Mouse (Mus musculus) C3H10T1/2 (cell line): ENCODE data around the gene Psmd6. TPM values are rescaled to one million over a fixed set of nuclear protein-coding genes. Genes with fewer than 3 reads are reported as not detected.

Experiments used
- polyA plus RNA-seq, 2 experiments: library from polyadenylated mRNA; unstranded; fragments of >200 nt; fragmentation: generic; extraction: Trizol; gene quantifications; one replicate each; pipeline ENCODE4 v1.2.1; 2012; ENCODE audit warnings: missing spikeins in 2 of 2

Gene Psmd6
- 10 to 100 TPM; 14.3 to 65.5 TPM for polyA plus RNA-seq

DNA sequence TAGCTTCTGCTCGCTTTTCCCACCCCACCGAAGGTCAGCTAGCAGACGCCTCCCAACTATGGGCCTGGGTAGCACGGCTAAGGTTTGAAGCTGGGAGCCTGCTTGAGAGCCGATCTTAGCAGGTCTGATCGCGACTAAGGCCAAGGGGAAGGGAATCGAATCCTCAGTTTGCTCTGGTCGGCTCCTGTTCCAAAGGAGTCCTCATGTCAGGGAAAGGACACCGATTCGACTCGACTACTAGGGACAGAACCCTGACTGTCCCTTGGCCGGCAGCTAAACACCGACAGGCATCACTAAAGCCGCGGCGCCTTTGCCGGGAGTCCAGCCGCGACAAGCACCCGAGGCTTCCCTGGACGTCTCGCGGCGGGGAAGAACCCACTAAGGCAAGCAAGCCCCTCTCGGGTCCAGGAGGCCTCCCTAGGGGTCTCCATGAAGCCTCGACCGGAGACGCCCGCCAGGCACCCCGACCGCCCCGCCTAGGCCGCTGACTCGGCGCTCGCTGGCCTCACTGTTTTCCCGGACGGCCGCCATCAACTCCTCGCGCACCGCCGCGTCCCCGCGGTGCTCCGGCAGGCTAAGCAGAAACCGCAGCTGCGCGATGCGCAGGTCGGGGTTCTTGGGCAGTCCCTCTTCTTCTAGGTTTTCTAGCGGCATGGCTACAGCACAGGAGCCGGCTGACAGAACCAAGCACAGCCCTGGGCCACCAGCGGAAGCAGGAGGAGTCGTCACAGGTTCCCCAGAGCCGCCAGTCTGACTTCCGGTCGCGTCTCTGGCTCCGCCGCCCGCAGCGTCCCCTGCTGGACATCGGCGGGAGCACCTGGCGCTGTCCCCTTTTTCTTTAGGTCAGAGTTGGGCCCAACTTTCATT, at the start of gene Psmd6:
Gene Psmd6 (minus strand): TSS at position 755 of the 867 bp plus-strand sequence.

Other genes starting within 250 kb of the Psmd6 start
- not detected for gene Gm281, start 206.5 kb downstream of the Psmd6 start, polyA plus RNA-seq
- 1 to 10 TPM in 1 of 2 experiments, under 1 TPM in 1; 0.12 to 1.3 TPM for gene Atxn7, start 159.5 kb downstream of the Psmd6 start, polyA plus RNA-seq
- gene Thoc7, start 159.1 kb downstream of the Psmd6 start, polyA plus RNA-seq: 10 to 100 TPM in 1 of 2 experiments, 1 to 10 TPM in 1; 8.6 to 58.1 TPM
- not detected for gene Olfr720, start 65.9 kb upstream of the Psmd6 start, polyA plus RNA-seq
- under 1 TPM in 1 of 2 experiments, not detected in 1; 0.02 TPM for gene Olfr31, start 201.8 kb upstream of the Psmd6 start, polyA plus RNA-seq
- gene Il3ra, start 225.3 kb upstream of the Psmd6 start, polyA plus RNA-seq: 10 to 100 TPM; 26.5 to 46.3 TPM